Mouse (Mus musculus) ovary, postnatal 14 days (tissue): ENCODE data around the gene Fthl17b.
"Not testable (repeated sequence)": the region's sequence is repeated elsewhere in the genome, so short reads cannot be mapped to it uniquely, and the experiment has no call there.

Experiments used
- DNase-seq: peaks from one replicate; pipeline ENCODE4 v3.0.0; 2022; ENCODE audit warnings: low spot score

Fthl17b gene

GRCm38 (mm10) chrX:8962875-8963274, at the start of gene Fthl17b:
TSS of gene Fthl17b (minus strand) at chrX:8962975.
- DNase-seq = not testable (repeated sequence)

- DNase-seq = not testable (repeated sequence)
Measured at GRCm38 (mm10) chrX:8986655-8987054, 23.9 kb upstream of the Fthl17b start, which contains the start of gene Fthl17d. TSS of gene Fthl17d (minus strand) at chrX:8986755.

- not testable (repeated sequence) for DNase-seq
Measured at GRCm38 (mm10) chrX:8976459-8976858, 13.7 kb upstream of the Fthl17b start, which contains the start of gene Fthl17c. TSS of gene Fthl17c (minus strand) at chrX:8976559.

GRCm38 (mm10) chrX:8964618-8965017, 1.8 kb upstream of the Fthl17b start:
- not testable (repeated sequence) for DNase-seq

- DNase-seq = peak; percentile 76
Measured at GRCm38 (mm10) chrX:8948130-8948805, 14.5 kb downstream of the Fthl17b start.

GRCm38 (mm10) chrX:8944041-8944440, 18.7 kb downstream of the Fthl17b start:
- no peak for DNase-seq

GRCm38 (mm10) chrX:8927308-8927707, 35.5 kb downstream of the Fthl17b start:
- DNase-seq = no peak

- no peak for DNase-seq
Measured at GRCm38 (mm10) chrX:8921813-8922607, 40.8 kb downstream of the Fthl17b start.

- DNase-seq = no peak
Measured at GRCm38 (mm10) chrX:8921080-8921479, 41.7 kb downstream of the Fthl17b start.
